In genomic region chr4:55242331-55242730, GRCm38 (mm10) we compare ENCODE assay signal across 14 mouse cellular contexts.
"Had no signal": no experiment of that assay in that cellular context is flagged by ENCODE, and none has a peak within 500 bp of the region (broad histone marks: within the 10 kb centered on the region; RNA-seq: fewer than 3 reads in every experiment).

No protein-coding gene starts in this region.

- ATAC-seq: liver, embryonic 12.5 days had no signal

- H3K9ac ChIP-seq: limb, embryonic 12.5 days; limb, embryonic 15.5 days; liver, embryonic 12.5 days; liver, embryonic 15.5 days had no signal

- DNase-seq: kidney, adult 18-20 months; kidney, postnatal 36 days; left cerebral cortex, postnatal 4 days; lung, adult 2 months; lung, postnatal 14 days; lung, postnatal 4 days; midbrain, embryonic 14.5 days; thymus, adult 18-20 months; thymus, postnatal 36 days had no signal

- H3K27me3 ChIP-seq: limb, embryonic 12.5 days; limb, embryonic 15.5 days; liver, embryonic 12.5 days; liver, embryonic 15.5 days had no signal

- H3K36me3 ChIP-seq: limb, embryonic 12.5 days; limb, embryonic 15.5 days; liver, embryonic 12.5 days; liver, embryonic 15.5 days had no signal

- H3K4me1 ChIP-seq: limb, embryonic 12.5 days; limb, embryonic 15.5 days; liver, embryonic 12.5 days; liver, embryonic 15.5 days had no signal

- H3K27ac ChIP-seq: limb, embryonic 12.5 days; limb, embryonic 15.5 days; liver, embryonic 12.5 days; liver, embryonic 15.5 days had no signal

- H3K4me3 ChIP-seq: limb, embryonic 12.5 days; limb, embryonic 15.5 days; liver, embryonic 12.5 days; liver, embryonic 15.5 days had no signal

- H3K4me2 ChIP-seq: limb, embryonic 12.5 days; limb, embryonic 15.5 days; liver, embryonic 12.5 days; liver, embryonic 15.5 days; midbrain, embryonic 11.5 days had no signal

- H3K9me3 ChIP-seq: limb, embryonic 12.5 days; limb, embryonic 15.5 days; liver, embryonic 12.5 days; liver, embryonic 15.5 days had no signal
